Mouse (Mus musculus) kidney, adult 10 weeks (tissue): Measurements from ENCODE around the gene Mtcp1. TPM values are rescaled to one million over a fixed set of nuclear protein-coding genes. Genes with fewer than 3 reads are reported as not detected.

Experiments
- polyA plus RNA-seq: library from polyadenylated mRNA; stranded (reverse); fragments of 350-450 nt; fragmentation: Illumina TruSeq; extraction: RNeasy Lipid Tissue Mini Kit (QIAGEN cat#74804); gene quantifications from one replicate; pipeline ENCODE4 v1.2.3, GENCODE M21; 2014; ENCODE audit warnings: low read depth, low replicate concordance

The Mtcp1 gene
- 16.8 TPM for polyA plus RNA-seq

DNA sequence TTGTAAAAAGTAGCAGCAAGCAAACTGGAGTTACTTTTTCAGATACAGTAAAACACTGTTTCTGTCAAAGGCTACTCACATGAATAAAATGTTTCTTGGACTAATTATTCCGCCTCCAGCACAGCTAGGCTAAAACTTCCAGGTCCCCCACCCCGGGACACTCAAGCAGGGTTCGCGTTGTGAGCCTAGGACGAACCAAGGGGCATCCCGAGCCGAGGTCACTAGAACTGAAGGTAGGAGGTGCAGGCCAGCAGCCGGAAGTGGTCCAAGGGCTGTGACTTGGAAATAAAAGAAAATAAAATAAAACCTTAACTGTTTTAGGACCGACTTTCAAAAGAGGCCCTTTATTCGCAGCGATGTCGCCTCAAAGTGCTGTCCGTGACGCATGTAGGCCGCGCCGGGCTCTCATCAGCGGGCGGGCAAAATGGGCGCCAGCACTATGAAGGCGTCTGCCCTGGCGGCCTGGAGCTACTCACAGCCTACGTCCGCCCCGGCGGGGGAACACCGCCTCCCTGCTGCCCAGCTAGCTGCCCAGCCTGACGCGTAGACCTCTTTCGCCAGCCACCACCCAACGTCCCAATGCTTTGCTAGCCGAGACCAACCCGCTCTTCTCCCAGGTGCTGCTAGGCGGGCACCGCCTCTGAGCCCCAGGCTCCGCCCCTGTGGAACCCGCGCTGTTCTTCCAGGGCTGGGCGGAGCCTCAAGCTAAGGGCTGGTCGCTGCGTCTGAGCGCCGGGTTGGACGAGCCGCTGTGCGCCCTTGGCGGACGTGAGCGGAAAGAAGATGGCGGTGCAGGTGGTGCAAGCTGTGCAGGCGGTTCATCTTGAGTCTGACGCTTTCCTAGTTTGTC lies at the start of gene Mtcp1, which contains the start of the genes Cmc4 and Brcc3:
Mtcp1 (minus strand) TSS at position 653 of the 850 bp plus-strand sequence.
Cmc4 (minus strand) TSS at position 649 of the 850 bp plus-strand sequence.
Brcc3 (plus strand) TSS at position 693 of the 850 bp plus-strand sequence.

DNA sequence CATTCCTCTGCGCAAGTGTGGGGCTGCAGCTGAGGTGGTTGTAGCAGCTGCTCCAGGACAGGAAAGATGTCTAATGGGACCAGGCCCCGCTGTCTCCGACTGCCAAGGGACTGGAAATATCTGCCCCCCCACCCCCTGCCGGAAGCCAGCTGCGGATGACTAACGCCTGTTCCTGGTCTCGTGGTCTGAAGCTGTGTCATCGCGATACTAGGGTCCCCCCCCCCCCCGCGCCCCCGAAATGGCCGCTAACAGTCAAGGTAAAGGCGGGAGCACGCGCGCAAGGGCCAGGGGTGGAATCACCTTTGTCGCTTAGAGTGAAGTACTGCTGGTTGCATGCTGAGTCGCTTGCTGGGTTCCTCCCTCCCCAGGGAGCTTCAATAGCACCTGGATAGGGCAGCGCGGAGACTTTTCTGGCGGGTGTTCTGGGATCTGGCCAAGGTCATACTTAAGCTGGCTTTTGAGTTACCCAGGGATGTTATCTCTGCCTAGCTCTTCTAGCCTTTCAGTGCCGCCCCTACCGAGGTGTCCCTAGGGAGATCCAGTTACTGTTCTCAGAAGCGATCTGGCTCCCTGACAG lies 34.1 kb downstream of the Mtcp1 start, which contains the start of the genes Fundc2 and F8:
Fundc2 (plus strand) TSS at position 205 of the 577 bp plus-strand sequence.
F8 (minus strand) TSS at position 421 of the 577 bp plus-strand sequence.

Other genes starting within 250 kb of the Mtcp1 start
- 170 TPM for gene Fundc2, start 34.2 kb downstream of the Mtcp1 start, polyA plus RNA-seq
- 17.7 TPM for gene F8, start 34.0 kb downstream of the Mtcp1 start, polyA plus RNA-seq
- gene Cmc4, start within 50 bp of the Mtcp1 start, polyA plus RNA-seq: 42.6 TPM
- gene Brcc3, start within 50 bp of the Mtcp1 start, polyA plus RNA-seq: 88.9 TPM
- 235 TPM for gene Vbp1, start 97.7 kb upstream of the Mtcp1 start, polyA plus RNA-seq
- 6.0 TPM for gene Rab39b, start 161.6 kb upstream of the Mtcp1 start, polyA plus RNA-seq